Mouse (Mus musculus) neural tube, embryonic 13.5 days (tissue): ENCODE measurements around the gene Ppfia1. TPM values are rescaled to one million over a fixed set of nuclear protein-coding genes. Genes with fewer than 3 reads are reported as not detected.

ENCODE experiments used
- ATAC-seq: fragments of 200-750 bp; cut with Nextera tagmentation; 2 replicates; pipeline ENCODE4 v1.8.0; 2017; ENCODE audit warnings: low read depth, mild to moderate bottlenecking, moderate TSS enrichment, moderate library complexity
- H3K27ac ChIP-seq: fragments of 300-500 bp; sonication (generic); replicated peaks from 2 replicates; pipeline ENCODE4 v1.5.1; 2015; ENCODE audit warnings: moderate library complexity, mild to moderate bottlenecking, inconsistent platforms
- H3K27me3 ChIP-seq: fragments of 300-500 bp; sonication (generic); 2 replicates; pipeline ENCODE4 v1.6.1; 2015; ENCODE audit warnings: mild to moderate bottlenecking, inconsistent platforms
- H3K36me3 ChIP-seq: fragments of 300-500 bp; sonication (generic); 2 replicates; pipeline ENCODE4 v1.6.1; 2015; ENCODE audit warnings: mild to moderate bottlenecking, inconsistent platforms
- H3K4me1 ChIP-seq: fragments of 300-500 bp; sonication (generic); replicated peaks from 2 replicates; pipeline ENCODE4 v1.6.1; 2015; ENCODE audit warnings: inconsistent platforms
- H3K4me2 ChIP-seq: fragments of 300-500 bp; sonication (generic); 2 replicates; pipeline ENCODE4 v1.6.1; 2015; ENCODE audit warnings: inconsistent platforms, mild to moderate bottlenecking, moderate library complexity
- H3K4me3 ChIP-seq: fragments of 300-500 bp; sonication (generic); 2 replicates; pipeline ENCODE4 v1.5.1; 2015; ENCODE audit warnings: mild to moderate bottlenecking, inconsistent platforms
- H3K9ac ChIP-seq: fragments of 300-500 bp; sonication (generic); 2 replicates; pipeline ENCODE4 v1.6.1; 2015; ENCODE audit warnings: moderate library complexity, mild to moderate bottlenecking, inconsistent platforms
- H3K9me3 ChIP-seq: fragments of 300-500 bp; sonication (generic); 2 replicates; pipeline ENCODE4 v1.6.1; 2016; ENCODE audit warnings: inconsistent platforms
- WGBS: fragments of 180-500 bp; shearing (Covaris S2); methylation state at CpG from one replicate; pipeline ENCODE4 v1.1.7; 2015; 5-methylcytosine and 5-hydroxymethylcytosine counted together
- polyA plus RNA-seq: library from polyadenylated mRNA; unstranded; fragments of >200 nt; fragmentation: Nextera tagmentation; extraction: Ambion mirVana; gene quantifications from 2 replicates; pipeline ENCODE4 v1.2.1, GENCODE M21; 2015

Ppfia1 gene
- polyA plus RNA-seq, 1 experiment from 2014 or later, result 28.4 TPM

- H3K36me3 ChIP-seq, result no peaks in the 10 kb centered on the region
- 79% methylated on average over 7 of the region's 7 CpGs for WGBS
- no peak overlapping the region for H3K27ac ChIP-seq
- ATAC-seq, result no peak
- 0 out of 2 replicates have a peak, but pooled peaks cover 2% of the 10 kb centered on the region for H3K27me3 ChIP-seq
- no peak overlapping the region for H3K4me3 ChIP-seq
- H3K4me1 ChIP-seq, result no peaks in the 10 kb centered on the region
- H3K9ac ChIP-seq, result no peak overlapping the region
- no peaks in the 10 kb centered on the region for H3K9me3 ChIP-seq
- H3K4me2 ChIP-seq, result no peak overlapping the region
These were observed 15.9 kb upstream of the Ppfia1 start for GRCm38 (mm10) chr7:144569428-144569827.

DNA sequence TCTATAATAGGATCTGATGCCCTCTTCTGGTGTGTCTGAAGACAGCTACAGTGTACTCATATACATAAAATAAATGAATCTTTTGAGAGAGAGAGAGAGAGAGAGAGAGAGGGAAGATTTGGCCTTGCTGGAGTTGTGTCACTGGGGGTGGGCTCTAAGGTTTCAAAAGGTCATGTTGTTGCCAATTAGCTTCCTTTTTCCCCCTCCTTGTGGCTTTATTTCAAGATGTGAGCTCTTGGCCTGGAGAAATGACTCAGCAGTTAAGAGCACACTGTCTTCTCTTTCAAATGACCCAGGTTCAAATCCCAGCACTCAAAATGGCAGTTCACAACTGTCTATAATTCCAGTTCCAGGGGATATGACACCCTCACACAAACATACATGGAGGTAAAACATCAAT, 14.6 kb upstream of the Ppfia1 start:
- Histone ChIP-seq H3K9me3 (no peaks in the 10 kb centered on the region), H3K36me3 (no peaks in the 10 kb centered on the region), H3K27ac (no peak overlapping the region), H3K4me1 (no peaks in the 10 kb centered on the region), H3K4me2 (no peak overlapping the region), H3K9ac (no peak overlapping the region), H3K27me3 (0 out of 2 replicates have a peak, but pooled peaks cover 2% of the 10 kb centered on the region), H3K4me3 (no peak overlapping the region)
- no peak for ATAC-seq

DNA sequence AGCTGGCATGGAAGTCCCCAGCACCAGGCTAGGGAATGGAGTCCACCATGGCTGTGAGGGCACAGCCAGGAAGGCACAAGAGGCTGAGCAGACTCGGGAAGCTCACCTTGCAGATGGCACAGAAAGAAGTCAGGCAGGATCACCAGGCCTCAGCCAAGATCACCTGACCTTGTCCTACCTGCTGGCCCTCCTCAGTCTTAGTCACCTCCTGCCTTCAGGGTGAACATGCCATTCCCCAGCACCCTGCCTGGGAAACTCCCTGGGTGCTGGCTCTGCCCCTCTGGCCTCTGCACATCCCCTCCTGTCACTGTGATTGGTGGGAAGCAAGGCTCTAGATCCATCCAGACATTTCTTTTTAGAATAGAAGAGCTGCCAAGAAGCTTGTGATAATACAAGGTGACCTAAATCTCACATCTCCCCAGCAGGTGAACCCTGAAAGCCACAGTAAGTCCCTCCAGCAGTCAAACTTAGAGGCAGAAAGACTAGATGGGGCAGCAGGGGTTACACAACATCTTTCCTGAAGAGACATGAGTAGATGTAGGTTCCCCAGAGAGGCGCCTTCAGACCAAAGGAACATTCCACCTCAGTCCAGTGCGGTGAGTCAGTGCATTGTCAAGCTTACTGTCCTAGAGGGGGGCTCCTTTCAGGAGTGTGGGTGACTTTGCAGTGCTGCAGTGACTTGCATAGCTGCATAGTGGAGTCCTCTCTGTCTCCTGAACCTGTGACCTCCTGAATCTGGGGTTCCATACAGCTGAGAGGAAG, 13.6 kb upstream of the Ppfia1 start:
- Histone ChIP-seq H3K9ac (no peak overlapping the region), H3K27me3 (0 out of 2 replicates have a peak, but pooled peaks cover 2% of the 10 kb centered on the region), H3K9me3 (no peaks in the 10 kb centered on the region), H3K27ac (no peak overlapping the region), H3K4me3 (no peak overlapping the region), H3K4me2 (no peak overlapping the region), H3K4me1 (no peaks in the 10 kb centered on the region), H3K36me3 (no peaks in the 10 kb centered on the region)
- WGBS, result 65% methylated on average over 3 of the region's 3 CpGs
- ATAC-seq, result no peak

DNA sequence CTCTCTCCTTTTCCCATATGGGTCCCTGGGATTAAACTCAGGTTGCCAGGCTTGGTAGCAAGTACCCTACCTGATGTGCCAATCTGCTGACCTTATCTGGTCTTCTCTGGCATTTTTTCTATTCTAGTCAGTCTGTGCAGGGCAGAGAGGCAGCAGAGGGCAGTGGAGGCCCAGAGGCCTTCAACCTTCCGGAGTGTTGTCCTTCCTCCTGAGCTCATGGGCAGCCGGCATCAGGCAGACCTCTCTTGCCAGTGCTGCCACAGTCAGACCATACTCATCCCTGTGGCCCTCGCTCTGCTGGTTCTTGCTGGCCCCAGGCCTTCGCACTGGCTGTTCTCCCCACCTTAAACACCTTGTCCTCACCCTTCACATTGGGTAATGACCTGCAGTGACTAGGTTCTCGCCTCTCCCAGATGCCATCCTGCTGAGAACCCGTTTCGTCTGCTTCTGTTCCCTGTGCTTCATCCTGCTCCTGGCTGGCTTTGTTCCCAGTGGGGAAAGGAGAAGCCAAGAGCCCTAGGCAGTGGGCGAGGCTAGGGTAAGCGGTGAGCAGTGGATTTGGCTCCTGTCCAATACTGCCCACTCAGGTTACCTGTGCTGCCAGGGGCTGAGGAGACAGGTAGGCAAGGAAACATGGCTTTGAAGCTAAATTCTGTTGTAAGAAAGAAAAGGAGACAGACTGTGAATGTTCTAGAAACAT, 10.1 kb upstream of the Ppfia1 start:
- WGBS, result 72% methylated on average over 9 of the region's 9 CpGs
- H3K4me2 ChIP-seq, result no peak overlapping the region
- no peaks in the 10 kb centered on the region for H3K9me3 ChIP-seq
- no peak overlapping the region for H3K9ac ChIP-seq
- H3K4me1 ChIP-seq, result no peaks in the 10 kb centered on the region
- H3K4me3 ChIP-seq, result no peak overlapping the region
- ATAC-seq, result no peak
- 0 out of 2 replicates have a peak, but pooled peaks cover 2% of the 10 kb centered on the region for H3K27me3 ChIP-seq
- H3K27ac ChIP-seq, result no peak overlapping the region
- H3K36me3 ChIP-seq, result no peaks in the 10 kb centered on the region

DNA sequence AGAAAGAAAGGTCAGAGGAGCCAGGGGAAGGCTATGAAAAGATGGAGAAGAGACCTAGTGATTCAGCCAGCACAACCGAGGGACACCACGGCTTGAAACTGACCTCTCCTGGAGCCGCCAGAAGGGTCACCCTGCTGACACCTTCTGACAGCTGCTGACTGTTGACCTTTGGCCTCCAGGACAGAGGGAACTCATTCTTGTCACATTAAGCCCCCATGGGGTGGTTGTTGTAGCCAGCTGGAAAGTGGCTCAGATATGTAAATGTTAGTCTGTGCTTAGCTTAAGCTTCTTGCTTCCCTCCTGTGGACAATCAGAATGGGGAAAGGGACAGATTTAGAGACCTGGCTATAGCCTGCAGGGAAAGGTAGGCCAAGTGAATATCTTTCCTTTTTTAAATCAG, 8.5 kb upstream of the Ppfia1 start:
- H3K9me3 ChIP-seq, result no peaks in the 10 kb centered on the region
- no peak overlapping the region for H3K4me2 ChIP-seq
- no peaks in the 10 kb centered on the region for H3K4me1 ChIP-seq
- H3K36me3 ChIP-seq, result no peaks in the 10 kb centered on the region
- H3K9ac ChIP-seq, result no peak overlapping the region
- H3K27ac ChIP-seq, result no peak overlapping the region
- H3K4me3 ChIP-seq, result no peak overlapping the region
- WGBS, result 2% methylated on average over 3 of the region's 3 CpGs
- 0 out of 2 replicates have a peak, but pooled peaks cover 2% of the 10 kb centered on the region for H3K27me3 ChIP-seq
- no peak for ATAC-seq

GRCm38 (mm10) chr7:144560594-144560993, 7.1 kb upstream of the Ppfia1 start:
- Histone ChIP-seq H3K36me3 (no peaks in the 10 kb centered on the region), H3K9me3 (no peaks in the 10 kb centered on the region), H3K9ac (no peak overlapping the region), H3K4me1 (no peaks in the 10 kb centered on the region), H3K27ac (no peak overlapping the region), H3K4me3 (no peak overlapping the region), H3K27me3 (peaks cover 10% of the 10 kb centered on the region), H3K4me2 (no peak overlapping the region)
- WGBS, result 88% methylated on average over 4 of the region's 4 CpGs
- no peak for ATAC-seq

- no peak for ATAC-seq
- H3K4me3 ChIP-seq, result no peak overlapping the region
- no peak overlapping the region for H3K9ac ChIP-seq
- peaks cover 18% of the 10 kb centered on the region for H3K27me3 ChIP-seq
- 48% methylated on average over 6 of the region's 6 CpGs for WGBS
- H3K4me1 ChIP-seq, result peaks cover 4% of the 10 kb centered on the region
- H3K9me3 ChIP-seq, result no peaks in the 10 kb centered on the region
- no peaks in the 10 kb centered on the region for H3K36me3 ChIP-seq
- H3K4me2 ChIP-seq, result no peak overlapping the region
- H3K27ac ChIP-seq, result no peak overlapping the region
These were observed 5.0 kb upstream of the Ppfia1 start for GRCm38 (mm10) chr7:144558552-144558951.

DNA sequence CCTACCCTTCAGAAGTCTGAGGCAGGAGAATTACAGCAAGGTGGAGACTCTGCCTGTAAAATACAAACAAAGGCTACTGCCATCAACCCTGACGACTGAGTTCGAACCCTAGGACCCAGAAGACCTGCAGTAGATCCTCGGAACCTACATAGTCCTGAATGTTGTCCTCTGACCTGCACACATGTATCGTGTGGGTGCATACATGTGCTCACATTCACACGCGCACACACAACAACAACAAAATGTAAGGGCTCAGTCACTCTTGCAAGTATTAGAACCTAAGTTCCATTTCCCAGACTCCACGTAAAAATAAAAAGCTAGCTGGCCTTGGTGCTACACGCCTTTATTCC, 569 bp upstream of the Ppfia1 start:
- no peak; the same call in 1 of the 2 replicates for ATAC-seq
- Histone ChIP-seq H3K27ac (peak overlapping the region; percentile 69), H3K9ac (peak overlapping the region; percentile 98), H3K4me3 (peak overlapping the region; percentile 97), H3K4me1 (peaks cover 37% of the 10 kb centered on the region), H3K36me3 (peaks cover 31% of the 10 kb centered on the region), H3K9me3 (no peaks in the 10 kb centered on the region), H3K27me3 (peaks cover 18% of the 10 kb centered on the region), H3K4me2 (peak overlapping the region; percentile 84)
- 32% methylated on average over 8 of the region's 8 CpGs for WGBS

GRCm38 (mm10) chr7:144552274-144552673, 1.3 kb downstream of the Ppfia1 start:
- 89% methylated on average over 8 of the region's 8 CpGs for WGBS
- Histone ChIP-seq H3K27me3 (peaks cover 18% of the 10 kb centered on the region), H3K4me1 (peaks cover 37% of the 10 kb centered on the region), H3K4me2 (peak overlapping the region; percentile 84), H3K9me3 (no peaks in the 10 kb centered on the region), H3K27ac (no peak overlapping the region), H3K36me3 (peaks cover 41% of the 10 kb centered on the region), H3K4me3 (peak overlapping the region; percentile 97), H3K9ac (peak overlapping the region; percentile 98)
- ATAC-seq, result no peak

DNA sequence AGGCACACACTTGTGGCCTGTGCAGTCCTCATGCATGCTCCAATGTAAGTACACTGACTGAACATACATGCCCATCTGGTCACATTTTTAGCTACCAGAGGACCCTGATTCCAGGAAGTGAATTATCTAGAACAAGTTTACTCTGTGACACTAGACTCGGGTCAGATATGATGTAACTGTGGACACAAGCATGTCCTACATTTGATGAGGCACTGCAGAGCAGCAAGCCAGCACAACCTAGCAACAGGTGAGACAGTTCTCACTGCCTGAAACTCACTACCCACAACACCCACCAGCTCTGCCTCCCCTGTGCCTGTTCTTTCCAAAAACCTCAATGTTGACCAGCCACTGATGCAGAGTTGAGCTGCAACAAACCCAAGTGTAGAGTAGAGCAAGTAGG, 2.7 kb downstream of the Ppfia1 start:
- WGBS, result 92% methylated on average over 1 of the region's 1 CpGs
- Histone ChIP-seq H3K36me3 (peaks cover 47% of the 10 kb centered on the region), H3K4me2 (no peak overlapping the region), H3K27ac (no peak overlapping the region), H3K4me3 (no peak overlapping the region), H3K4me1 (peaks cover 39% of the 10 kb centered on the region), H3K9me3 (no peaks in the 10 kb centered on the region), H3K9ac (no peak overlapping the region), H3K27me3 (peaks cover 13% of the 10 kb centered on the region)
- no peak for ATAC-seq

DNA sequence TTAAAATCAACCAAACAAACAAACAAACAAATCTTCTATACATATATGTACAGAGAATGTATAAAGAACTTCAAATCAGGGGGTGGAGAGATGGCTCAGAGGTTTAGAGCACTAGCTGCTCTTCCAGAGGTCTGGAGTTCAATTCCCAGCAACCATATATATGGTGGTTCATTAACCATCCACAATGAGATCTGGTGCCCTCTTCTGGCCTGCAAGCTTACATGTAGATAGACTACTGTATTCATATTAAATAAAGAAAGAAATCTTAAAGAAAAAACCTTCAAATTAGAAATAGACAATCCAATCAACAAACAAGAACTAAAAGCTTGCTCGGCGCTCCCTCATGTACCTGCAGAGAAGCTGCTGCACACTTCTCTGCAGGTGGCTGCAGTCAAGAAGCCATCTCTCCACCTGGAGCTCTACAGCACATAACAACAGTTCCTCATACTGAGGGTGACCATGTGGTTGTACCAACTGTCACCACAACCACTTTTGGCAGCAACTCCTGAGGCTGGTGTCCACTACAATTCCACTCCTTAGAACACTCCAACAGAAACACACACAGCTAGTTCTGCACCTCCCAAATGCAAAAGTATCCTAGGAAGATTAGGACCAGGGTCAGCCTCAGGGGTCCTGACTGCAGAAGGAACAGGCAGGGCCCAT, 3.5 kb downstream of the Ppfia1 start:
- Histone ChIP-seq H3K4me1 (peaks cover 46% of the 10 kb centered on the region), H3K27me3 (peaks cover 6% of the 10 kb centered on the region; the same call in 1 of the 2 replicates), H3K36me3 (peaks cover 49% of the 10 kb centered on the region), H3K27ac (no peak overlapping the region), H3K9me3 (no peaks in the 10 kb centered on the region), H3K9ac (no peak overlapping the region), H3K4me3 (no peak overlapping the region), H3K4me2 (no peak overlapping the region)
- ATAC-seq, result no peak
- 100% methylated on average over 2 of the region's 2 CpGs for WGBS

DNA sequence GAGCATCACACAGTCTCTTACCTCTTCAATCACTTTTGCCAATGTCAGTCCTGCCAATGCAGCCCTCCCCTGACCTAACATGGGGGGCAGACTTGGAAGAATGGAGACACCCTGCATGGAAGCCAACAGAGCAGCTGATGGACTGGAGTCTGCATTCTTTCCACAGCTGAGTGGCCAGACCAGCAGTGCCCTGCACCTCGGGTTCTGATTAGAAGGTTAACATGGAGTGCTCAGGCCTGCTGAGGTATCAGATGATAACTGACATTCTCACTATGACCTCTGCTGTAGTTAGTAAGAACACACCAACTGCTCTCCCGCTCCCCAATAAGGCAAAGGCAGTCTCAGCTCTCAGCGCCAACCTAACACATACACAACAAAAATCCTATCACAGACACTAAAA, 8.3 kb downstream of the Ppfia1 start:
- WGBS, result 87% methylated on average over 3 of the region's 3 CpGs
- Histone ChIP-seq H3K27me3 (no peaks in the 10 kb centered on the region), H3K9ac (no peak overlapping the region), H3K4me2 (no peak overlapping the region), H3K36me3 (peaks cover 29% of the 10 kb centered on the region), H3K27ac (no peak overlapping the region), H3K4me3 (no peak overlapping the region), H3K4me1 (peaks cover 13% of the 10 kb centered on the region), H3K9me3 (no peaks in the 10 kb centered on the region)
- no peak for ATAC-seq
